Mouse (Mus musculus) brown adipose tissue, adult 24 weeks (tissue): ENCODE data around the gene Chml. TPM values are rescaled to one million over a fixed set of nuclear protein-coding genes. Genes with fewer than 3 reads are reported as not detected.

Experiments
- H3K27ac ChIP-seq: fragments of 200-500 bp; replicated peaks from 2 replicates; pipeline ENCODE4 v1.5.1; 2012; ENCODE audit warnings: low read depth, mild to moderate bottlenecking, low read length
- H3K4me1 ChIP-seq: fragments of 200-500 bp; 2 replicates; pipeline ENCODE4 v1.6.1; 2012; ENCODE audit warnings: low read length, mixed read lengths; ENCODE audit not compliant: control insufficient read depth, insufficient read depth, insufficient read length
- H3K4me3 ChIP-seq: fragments of 200-500 bp; 2 replicates; pipeline ENCODE4 v1.5.1; 2012; ENCODE audit warnings: low read depth, mild to moderate bottlenecking, low read length, moderate library complexity; ENCODE audit not compliant: insufficient read depth
- polyA plus RNA-seq: library from polyadenylated mRNA; stranded (reverse); fragments of >200 nt; gene quantifications from 2 replicates; pipeline ENCODE4 v1.2.4, GENCODE M21; 2012; ENCODE audit not compliant: missing spikeins, insufficient read depth, insufficient read length

Gene Chml
- 2.4 and 2.9 TPM in 2 replicates for polyA plus RNA-seq

DNA sequence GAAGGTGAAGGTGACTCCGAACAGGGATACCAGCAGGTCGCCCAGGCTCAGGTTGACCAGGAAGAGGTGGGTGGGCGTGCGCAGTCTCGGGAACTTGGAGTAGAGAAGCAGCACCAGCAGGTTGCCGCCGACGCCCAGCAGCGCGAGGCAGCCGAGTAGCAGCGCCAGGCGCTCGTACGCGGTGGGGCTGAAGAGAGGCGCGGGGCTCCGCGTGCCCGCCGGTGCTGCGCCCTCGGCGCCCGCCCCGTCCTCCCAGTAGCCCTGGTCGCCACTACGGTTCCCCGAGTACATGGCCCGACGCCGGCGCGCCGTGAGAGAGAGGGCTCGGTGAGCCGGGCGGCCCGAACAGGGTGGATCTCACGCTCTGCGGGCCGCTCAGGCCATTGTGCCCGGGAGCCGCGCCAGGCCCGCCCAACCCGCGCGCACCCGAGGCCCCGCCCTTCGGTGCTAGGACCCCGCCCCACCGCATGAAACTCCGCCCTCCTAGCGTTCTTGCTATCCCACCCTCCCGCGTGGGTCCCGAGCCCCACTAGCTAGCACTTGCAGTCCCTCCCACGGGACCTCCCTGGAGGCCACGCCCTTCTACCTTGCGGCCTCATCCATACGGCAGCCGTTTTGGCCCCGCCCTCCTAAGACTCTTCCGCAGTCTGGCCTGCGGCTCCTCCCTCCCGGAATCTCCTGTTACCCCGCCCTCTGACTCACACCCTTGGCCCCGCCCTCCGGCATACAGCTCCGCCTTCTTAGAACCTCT lies at the start of gene Chml, which contains the start of gene Opn3:
Chml (minus strand) TSS at position 656 of the 751 bp plus-strand sequence.
Opn3 (minus strand) TSS at position 531 of the 751 bp plus-strand sequence.
- H3K27ac ChIP-seq: no peak within 1 kb of the TSS
- H3K4me3 ChIP-seq: peak within 1 kb of the TSS; percentile 81
- no peaks in the 10 kb centered on the region for H3K4me1 ChIP-seq

- H3K27ac ChIP-seq: no peak overlapping the region
- H3K4me3 ChIP-seq: no peak overlapping the region
Measured at GRCm38 (mm10) chr1:175725771-175726170, 33.1 kb upstream of the Chml start.

DNA sequence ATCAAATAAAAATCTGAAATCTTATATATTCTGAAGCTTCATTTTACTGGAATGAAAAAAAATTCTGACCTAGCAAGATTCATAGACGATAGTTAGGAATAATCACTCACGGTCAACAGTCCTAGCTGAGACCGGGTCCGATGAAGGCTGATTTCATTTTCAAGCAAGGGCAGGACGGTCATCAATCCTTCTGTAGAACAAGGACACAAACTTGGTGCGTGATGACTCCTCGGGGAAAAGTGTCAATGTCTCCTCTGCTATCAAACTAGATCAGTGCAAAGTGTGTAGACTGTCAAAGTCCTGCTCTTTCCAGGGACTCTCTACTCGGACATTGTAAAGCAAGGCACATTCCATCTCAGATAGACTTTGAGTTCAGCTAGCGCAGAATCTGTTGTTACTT lies 24.1 kb upstream of the Chml start:
- H3K4me1 ChIP-seq: no peaks in the 10 kb centered on the region; the same call in 1 of the 2 replicates

More at GRCm38 (mm10) chr1:175725771-175726170, 33.1 kb upstream of the Chml start:
- H3K4me1 ChIP-seq: no peaks in the 10 kb centered on the region

GRCm38 (mm10) chr1:175712338-175712909 lies 19.7 kb upstream of the Chml start:
- Histone ChIP-seq H3K27ac (no peak overlapping the region), H3K4me1 (no peaks in the 10 kb centered on the region; the same call in 1 of the 2 replicates), H3K4me3 (no peak overlapping the region)

More for the DNA sequence above, 24.1 kb upstream of the Chml start:
- no peak overlapping the region for H3K27ac ChIP-seq
- no peak overlapping the region for H3K4me3 ChIP-seq

DNA sequence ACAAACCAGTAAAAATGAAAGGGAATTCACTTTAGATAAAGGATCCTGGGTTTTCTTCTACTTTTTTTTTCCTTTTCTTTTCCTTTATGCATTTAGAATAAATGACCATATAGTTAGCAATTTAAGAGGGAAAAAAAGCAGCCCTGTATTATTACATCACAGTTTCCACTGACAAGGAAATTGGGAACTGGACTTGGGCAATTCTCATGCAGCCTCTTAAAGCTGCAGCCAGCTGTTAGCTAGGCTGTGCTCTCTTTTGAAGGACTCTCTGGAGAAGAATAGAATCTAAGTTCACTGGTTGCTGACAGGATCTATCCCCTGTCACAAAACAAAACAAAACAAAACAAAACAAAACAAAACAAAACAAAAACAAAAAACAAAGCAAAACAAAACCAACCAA lies 15.3 kb upstream of the Chml start:
- Histone ChIP-seq H3K4me1 (no peaks in the 10 kb centered on the region; the same call in 1 of the 2 replicates), H3K27ac (no peak overlapping the region), H3K4me3 (no peak overlapping the region)

- H3K4me3 ChIP-seq: no peak overlapping the region
Measured at GRCm38 (mm10) chr1:175707599-175707998, 14.9 kb upstream of the Chml start.

DNA sequence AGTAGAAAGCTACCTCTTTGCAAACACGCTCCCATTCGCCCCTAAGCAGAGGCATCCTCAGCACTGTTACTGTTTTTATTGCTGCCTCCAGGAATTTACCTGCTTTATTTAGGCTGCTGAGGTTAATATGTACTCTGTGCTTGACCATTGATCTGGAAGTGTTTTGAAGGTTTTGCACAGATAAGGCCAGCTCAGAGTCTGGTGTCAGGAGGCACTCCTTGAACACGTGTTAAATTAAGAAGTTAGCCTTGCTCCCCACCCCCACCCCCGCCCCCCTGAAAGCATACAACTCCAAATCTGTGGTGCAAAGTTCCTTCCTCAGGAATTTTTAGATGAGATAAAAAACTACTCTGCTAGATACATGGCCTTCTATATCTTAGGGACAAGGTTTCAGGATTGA lies 8.4 kb upstream of the Chml start:
- Histone ChIP-seq H3K4me1 (no peaks in the 10 kb centered on the region), H3K4me3 (no peak overlapping the region), H3K27ac (no peak overlapping the region)

More at GRCm38 (mm10) chr1:175707599-175707998, 14.9 kb upstream of the Chml start:
- Histone ChIP-seq H3K4me1 (no peaks in the 10 kb centered on the region; the same call in 1 of the 2 replicates), H3K27ac (no peak overlapping the region)

DNA sequence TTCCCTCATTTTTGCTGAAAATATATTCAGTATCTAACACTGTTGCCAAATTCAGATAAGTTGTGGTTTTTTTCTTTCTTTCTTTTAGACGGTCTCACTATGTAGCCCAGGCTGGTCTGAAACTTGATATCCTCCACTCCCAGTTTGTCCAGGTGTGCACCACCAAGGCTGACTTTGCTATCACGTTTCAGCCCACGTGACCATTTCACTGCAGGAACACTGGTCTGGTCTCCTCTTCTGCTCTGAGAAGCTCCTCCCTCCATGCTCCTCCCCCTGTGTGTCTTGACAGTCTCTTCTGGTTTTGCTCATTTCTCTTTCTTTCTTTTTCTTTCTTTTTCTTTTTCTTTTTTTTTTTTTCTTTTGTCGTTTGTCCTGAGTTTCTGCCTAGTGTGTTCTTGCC lies 7.1 kb upstream of the Chml start:
- Histone ChIP-seq H3K4me1 (no peaks in the 10 kb centered on the region), H3K4me3 (no peak overlapping the region), H3K27ac (no peak overlapping the region)

- no peaks in the 10 kb centered on the region for H3K4me1 ChIP-seq
- H3K27ac ChIP-seq: no peak overlapping the region
- no peak overlapping the region for H3K4me3 ChIP-seq
Measured at GRCm38 (mm10) chr1:175699375-175699774, 6.7 kb upstream of the Chml start.

DNA sequence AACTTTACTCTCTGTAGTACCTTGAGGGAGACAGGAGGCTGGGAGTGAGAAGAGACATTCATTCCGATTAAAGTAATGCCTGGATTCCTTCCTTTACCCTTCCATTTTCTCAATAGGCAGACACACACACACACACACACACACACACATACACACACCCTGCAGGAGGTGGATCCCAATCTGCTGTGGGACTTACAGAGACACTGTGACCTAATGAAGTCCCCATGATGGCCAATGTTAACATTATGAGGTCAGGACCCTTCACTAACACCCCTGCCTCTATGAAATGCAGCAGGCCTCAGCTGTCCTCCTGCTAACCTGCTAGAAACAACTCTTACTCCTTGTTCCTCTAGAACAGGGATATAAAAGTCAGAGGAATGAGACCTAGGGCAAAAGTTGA lies 5.6 kb upstream of the Chml start, which contains the start of gene Wdr64:
Wdr64 (plus strand) TSS at position 301 of the 400 bp plus-strand sequence.
- Histone ChIP-seq H3K27ac (no peak within 1 kb of the TSS), H3K4me1 (no peaks in the 10 kb centered on the region), H3K4me3 (no peak within 1 kb of the TSS)

DNA sequence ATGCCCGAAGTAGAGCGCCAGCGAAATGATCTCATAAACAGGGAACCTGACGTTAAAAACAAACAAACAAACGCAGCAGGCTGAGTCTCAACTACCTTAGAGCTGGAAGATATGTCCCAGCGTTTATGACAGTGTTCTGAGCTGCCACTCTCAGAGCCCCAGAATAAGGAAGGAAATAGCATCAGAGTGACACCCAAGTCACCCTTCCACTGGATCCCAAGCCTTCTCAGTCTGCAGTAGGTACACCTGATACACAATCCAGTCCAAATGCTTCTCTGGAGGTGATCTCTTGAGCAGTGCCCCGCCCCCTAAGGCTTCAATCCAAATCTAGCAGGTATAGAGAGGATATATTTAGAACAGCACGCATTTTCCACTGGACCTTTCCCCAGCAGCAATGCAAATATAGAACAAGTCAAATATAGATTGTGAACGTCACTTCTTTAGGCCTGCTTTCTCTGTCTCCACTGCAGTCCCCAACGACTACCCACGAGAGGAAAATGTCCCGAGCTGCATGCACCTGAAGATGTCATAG lies 794 bp upstream of the Chml start:
- no peaks in the 10 kb centered on the region for H3K4me1 ChIP-seq
- H3K27ac ChIP-seq: no peak overlapping the region
- H3K4me3 ChIP-seq: peak overlapping the region; percentile 65

GRCm38 (mm10) chr1:175692997-175693361 lies 278 bp upstream of the Chml start:
- peak overlapping the region; percentile 65 for H3K4me3 ChIP-seq
- H3K4me1 ChIP-seq: no peaks in the 10 kb centered on the region
- no peak overlapping the region for H3K27ac ChIP-seq

GRCm38 (mm10) chr1:175691686-175692245 lies 935 bp downstream of the Chml start:
- Histone ChIP-seq H3K27ac (no peak overlapping the region), H3K4me3 (peak overlapping the region; percentile 81), H3K4me1 (no peaks in the 10 kb centered on the region)

GRCm38 (mm10) chr1:175680995-175681394 lies 11.7 kb downstream of the Chml start:
- no peaks in the 10 kb centered on the region; the same call in 1 of the 2 replicates for H3K4me1 ChIP-seq

GRCm38 (mm10) chr1:175677459-175677858 lies 15.2 kb downstream of the Chml start:
- Histone ChIP-seq H3K4me1 (no peaks in the 10 kb centered on the region), H3K4me3 (no peak overlapping the region), H3K27ac (no peak overlapping the region)

More at GRCm38 (mm10) chr1:175680995-175681394, 11.7 kb downstream of the Chml start:
- no peak overlapping the region for H3K4me3 ChIP-seq
- no peak overlapping the region for H3K27ac ChIP-seq
